Mouse (Mus musculus) CH12.LX (cell line): ENCODE measurements around the gene Cox19. TPM values are rescaled to one million over a fixed set of nuclear protein-coding genes. Genes with fewer than 3 reads are reported as not detected.
A peak's percentile ranks its signal among the peaks of the same experiment; 100 is the strongest.

Experiments used
- DNase-seq: peaks from one replicate; pipeline ENCODE4 v3.0.0-alpha.2; 2013; ENCODE audit errors: extremely low read depth
- H3K27ac ChIP-seq: 2 replicates; pipeline ENCODE4 v1.5.1; 2012; ENCODE audit warnings: low read depth, mild to moderate bottlenecking, control low read depth, moderate library complexity; ENCODE audit not compliant: insufficient read depth
- H3K27me3 ChIP-seq: replicated peaks from 2 replicates; pipeline ENCODE3; 2012; ENCODE audit warnings: inconsistent platforms
- H3K36me3 ChIP-seq, 2 experiments: replicated peaks in 1 of 2; 2 replicates each; pipeline versions ENCODE3 to v1.6.1; 2012; ENCODE audit warnings: inconsistent platforms in 1 of 2, low read length in 1 of 2, mild to moderate bottlenecking in 1 of 2, mixed read lengths in 1 of 2, moderate library complexity in 1 of 2; ENCODE audit not compliant: control insufficient read depth in 1 of 2, insufficient read depth in 1 of 2
- H3K4me1 ChIP-seq, 2 experiments: 2 replicates each; pipeline ENCODE4 v1.6.1; 2012; ENCODE audit warnings: inconsistent platforms in 1 of 2, moderate library complexity in 1 of 2; ENCODE audit not compliant: insufficient read depth in 2 of 2, control insufficient read depth in 1 of 2
- H3K4me2 ChIP-seq: 2 replicates; pipeline ENCODE4 v1.6.1; 2012; ENCODE audit warnings: low read depth, mild to moderate bottlenecking, control low read depth; ENCODE audit not compliant: poor library complexity, insufficient read depth, severe bottlenecking
- H3K4me3 ChIP-seq, 3 experiments: fragments of 150-350 bp in 1 of 3; sonication (generic) in 1 of 3; replicated peaks in 1 of 3; 2 replicates each; pipeline versions ENCODE3 to v1.5.1; 2011 to 2012; ENCODE audit warnings: low read depth in 2 of 3, low read length in 2 of 3, mild to moderate bottlenecking in 2 of 3, moderate library complexity in 2 of 3, control low read depth in 1 of 3, improper control_type of control experiment in 1 of 3, inconsistent platforms in 1 of 3, mixed read lengths in 1 of 3; ENCODE audit not compliant: poor library complexity in 1 of 3
- H3K79me2 ChIP-seq: replicated peaks from 2 replicates; pipeline ENCODE4 v1.6.1; 2012; ENCODE audit warnings: mild to moderate bottlenecking, moderate library complexity; ENCODE audit not compliant: control insufficient read depth, poor library complexity, insufficient read depth, severe bottlenecking; ENCODE audit errors: extremely low read depth
- H3K9ac ChIP-seq: 2 replicates; pipeline ENCODE4 v1.6.1; 2012; ENCODE audit warnings: low read depth, mild to moderate bottlenecking, control low read depth, moderate library complexity; ENCODE audit not compliant: insufficient read depth
- H3K9me3 ChIP-seq: replicated peaks from 2 replicates; pipeline ENCODE3; 2012; ENCODE audit warnings: low read length, inconsistent platforms, mixed read lengths
- BHLHE40 ChIP-seq: IDR thresholded peaks from 2 replicates; pipeline ENCODE4 v1.6.1; 2011; ENCODE audit warnings: mild to moderate bottlenecking, low read depth, low read length, improper control_type of control experiment
- E2F4 ChIP-seq: IDR thresholded peaks from 2 replicates; pipeline ENCODE4 v1.6.1; 2011; ENCODE audit warnings: low read depth, low read length, improper control_type of control experiment; ENCODE audit not compliant: insufficient replicate concordance
- ELF1 ChIP-seq: IDR thresholded peaks from 2 replicates; pipeline ENCODE4 v1.6.1; 2014; ENCODE audit warnings: low read depth, mild to moderate bottlenecking, inconsistent platforms, low read length, improper control_type of control experiment
- EP300 ChIP-seq: IDR thresholded peaks from 2 replicates; pipeline ENCODE4 v1.6.1; 2011; ENCODE audit warnings: low read length, improper control_type of control experiment
- GABPA ChIP-seq: IDR thresholded peaks from 2 replicates; pipeline ENCODE4 v1.6.1; 2012; ENCODE audit warnings: low read depth, low read length, improper control_type of control experiment, inconsistent platforms; ENCODE audit not compliant: insufficient replicate concordance
- HCFC1 ChIP-seq: IDR thresholded peaks from 2 replicates; pipeline ENCODE4 v1.6.1; 2012; ENCODE audit warnings: low read depth, mild to moderate bottlenecking, inconsistent platforms, low read length, improper control_type of control experiment
- IRF4 ChIP-seq: IDR thresholded peaks from 2 replicates; pipeline ENCODE4 v1.6.1; 2014; ENCODE audit warnings: low read depth, mild to moderate bottlenecking, inconsistent platforms, low read length, improper control_type of control experiment
- JUND ChIP-seq: conservative IDR thresholded peaks from 2 replicates; pipeline ENCODE4 v1.6.1; 2011; ENCODE audit warnings: low read depth, low read length, improper control_type of control experiment
- MAFK ChIP-seq: IDR thresholded peaks from 2 replicates; pipeline ENCODE4 v1.6.1; 2011; ENCODE audit warnings: low read length, improper control_type of control experiment; ENCODE audit not compliant: insufficient replicate concordance
- MAX ChIP-seq: IDR thresholded peaks from 2 replicates; pipeline ENCODE4 v1.6.1; 2011; ENCODE audit warnings: low read length, improper control_type of control experiment
- MEF2A ChIP-seq: IDR thresholded peaks from 2 replicates; pipeline ENCODE4 v1.6.1; 2014; ENCODE audit warnings: low read depth, mild to moderate bottlenecking, inconsistent platforms, low read length, improper control_type of control experiment, borderline replicate concordance
- MYC ChIP-seq: IDR thresholded peaks from 2 replicates; pipeline ENCODE4 v1.6.1; 2011; ENCODE audit warnings: low read depth, mild to moderate bottlenecking, improper control_type of control experiment, low read length
- NELFE ChIP-seq: IDR thresholded peaks from 2 replicates; pipeline ENCODE4 v1.6.1; 2011; ENCODE audit warnings: low read depth, low read length, improper control_type of control experiment
- NRF1 ChIP-seq: IDR thresholded peaks from 2 replicates; pipeline ENCODE4 v1.6.1; 2014; ENCODE audit warnings: low read depth, mild to moderate bottlenecking, inconsistent platforms, low read length, improper control_type of control experiment, moderate library complexity
- POLR2AphosphoS2 ChIP-seq: IDR thresholded peaks from 2 replicates; pipeline ENCODE4 v1.6.1; 2011; ENCODE audit warnings: low read depth, low read length, improper control_type of control experiment
- RAD21 ChIP-seq: IDR thresholded peaks from 2 replicates; pipeline ENCODE4 v1.6.1; 2011; ENCODE audit warnings: low read depth, mild to moderate bottlenecking, low read length, improper control_type of control experiment, moderate library complexity
- SIN3A ChIP-seq: IDR thresholded peaks from 2 replicates; pipeline ENCODE4 v1.6.1; 2012; ENCODE audit warnings: low read length, improper control_type of control experiment, inconsistent platforms
- SMC3 ChIP-seq: IDR thresholded peaks from 2 replicates; pipeline ENCODE4 v1.6.1; 2011; ENCODE audit warnings: low read depth, low read length, improper control_type of control experiment
- TCF12 ChIP-seq: IDR thresholded peaks from 2 replicates; pipeline ENCODE4 v1.6.1; 2014; ENCODE audit warnings: low read depth, mild to moderate bottlenecking, inconsistent platforms, low read length, improper control_type of control experiment
- dilution Hi-C: fragments of 300-500 bp; cut with MboI; formaldehyde crosslinking; loops from 2 replicates; pipeline ENCODE4 v1.14.3; 2020; ENCODE audit warnings: low sequenced_read_pairs; ENCODE audit not compliant: extremely low pct_unique_long_range_greater_than_20kb, extremely low pct_ligation_motif_present
- in situ Hi-C: fragments of 300-500 bp; cut with MboI; formaldehyde crosslinking; loops from 3 replicates; pipeline ENCODE4 v1.14.3; 2019; ENCODE audit warnings: low sequenced_read_pairs, low pct_ligation_motif_present, low pct_unique_long_range_greater_than_20kb, mixed read lengths
- polyA plus RNA-seq: library from polyadenylated mRNA; unstranded; fragments of >175 nt; gene quantifications from 2 replicates; pipeline ENCODE4 v1.2.1, GENCODE M21; 2012; ENCODE audit warnings: low read depth; ENCODE audit not compliant: insufficient read length
- total RNA-seq, 2 experiments: library from RNA; depleted of rRNA; stranded (reverse); fragments of 300-350 nt in 1 of 2; fragments of >200 nt in 1 of 2; gene quantifications; 2 replicates each; pipeline ENCODE4 v1.2.3; 2012 to 2014

The Cox19 gene
- total and polyA plus RNA-seq, 3 experiments = 30.1 to 70.1 (median 32.1) TPM

- TF ChIP-seq MEF2A = peak; percentile 98
- peak; percentile 96 for TF ChIP-seq SIN3A
- peak; percentile 99 for TF ChIP-seq TCF12
- TF ChIP-seq MAX = peak; percentile 90; the same call in 1 of the 2 replicates
- TF ChIP-seq NELFE = no peak
Measured at GRCm38 (mm10) chr5:139303646-139304061, 47.6 kb downstream of the Cox19 start (continued).

GRCm38 (mm10) chr5:139302101-139302500 lies 49.1 kb downstream of the Cox19 start:
- Histone ChIP-seq H3K79me2 (no peaks in the 10 kb centered on the region), H3K4me3 (no peak overlapping the region), H3K9me3 (peaks cover 10% of the 10 kb centered on the region)
- DNase-seq = no peak
- dilution Hi-C loops = no loop called here
- no peak for TF ChIP-seq MAX
- TF ChIP-seq ELF1 = no peak
- no peak for TF ChIP-seq NRF1
- no peak for TF ChIP-seq SMC3
- TF ChIP-seq EP300 = no peak
- no peak for TF ChIP-seq GABPA
- no peak for TF ChIP-seq E2F4
- TF ChIP-seq BHLHE40 = no peak
- TF ChIP-seq NELFE = no peak
- TF ChIP-seq RAD21 = no peak
- no peak for TF ChIP-seq MYC
- no peak for TF ChIP-seq HCFC1
- TF ChIP-seq JUND = no peak
- TF ChIP-seq, all 38 proteins: peak for 0
- peaks cover 52 to 90% of the 10 kb centered on the region in 2 experiments for H3K4me1 ChIP-seq
- peaks cover 18 to 41% of the 10 kb centered on the region in 2 experiments for H3K36me3 ChIP-seq
- peak overlapping the region; percentile 32 for H3K27ac ChIP-seq
- in situ Hi-C loops = no loop called here
- no peak overlapping the region for H3K9ac ChIP-seq
- no peak overlapping the region for H3K4me2 ChIP-seq
- no peaks in the 10 kb centered on the region for H3K27me3 ChIP-seq

- Histone ChIP-seq H3K4me2 (peak overlapping the region; percentile 44; the same call in 1 of the 2 replicates), H3K36me3 (peaks cover 24 to 64% of the 10 kb centered on the region in 2 experiments), H3K27ac (peak overlapping the region; percentile 100), H3K4me3 (peak overlapping the region in 1 of 3 experiments; percentile 2), H3K9me3 (peaks cover 41% of the 10 kb centered on the region), H3K79me2 (no peaks in the 10 kb centered on the region), H3K9ac (peak overlapping the region; percentile 36), H3K27me3 (no peaks in the 10 kb centered on the region), H3K4me1 (peaks cover 47 to 89% of the 10 kb centered on the region in 2 experiments)
- dilution Hi-C loops = no loop called here
- in situ Hi-C loops = no loop called here
- DNase-seq = no peak
- peak; percentile 96 for TF ChIP-seq MAFK
- TF ChIP-seq POLR2AphosphoS2 = 0 out of 2 replicates have a peak, but pooled peaks have one; percentile 1
- TF ChIP-seq IRF4 = no peak
Measured at GRCm38 (mm10) chr5:139297745-139298144, 53.5 kb downstream of the Cox19 start.
